Mouse (Mus musculus) effector memory CD4-positive, alpha-beta T cell, adult 5 months (primary cell): ENCODE data around the gene Slc25a24. TPM values are rescaled to one million over a fixed set of nuclear protein-coding genes. Genes with fewer than 3 reads are reported as not detected.

Source experiments
- polyA plus RNA-seq: library from polyadenylated mRNA; unstranded; fragments of 100-300 nt; shearing (Covaris generic); gene quantifications from one replicate; pipeline ENCODE4 v1.2.1, GENCODE M21; 2017

The Slc25a24 gene
- 21.2 TPM for polyA plus RNA-seq

GRCm38 (mm10) chr3:109122641-109123530, at the start of gene Slc25a24:
Gene Slc25a24, plus strand, starts transcription at chr3:109123149.

DNA sequence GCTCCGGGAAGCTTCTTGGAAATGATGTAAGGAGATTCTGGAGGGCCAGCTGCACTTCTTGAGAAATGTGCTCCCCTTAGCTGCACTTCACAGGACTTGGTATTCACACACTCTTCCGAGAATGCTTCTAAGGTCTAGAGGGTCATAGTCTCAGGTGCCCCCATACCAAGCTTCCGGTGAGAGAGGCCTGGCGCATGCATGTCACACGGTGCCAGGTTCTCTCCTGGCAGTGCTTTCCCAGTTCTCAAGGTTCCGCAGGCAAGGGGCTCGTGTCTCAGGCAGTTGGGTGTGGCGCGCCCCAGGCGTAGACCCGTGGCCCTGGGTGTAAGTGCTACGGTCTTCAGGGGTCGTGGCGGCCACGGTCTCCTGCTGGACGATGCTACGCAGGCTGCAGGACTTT, 42.8 kb upstream of the Slc25a24 start, which contains the start of gene Slc25a54:
Gene Slc25a54 (plus strand): TSS at position 301 of the 400 bp plus-strand sequence.

Other genes with a start within 250 kb of the Slc25a24 start
- gene Fndc7, start 233.1 kb upstream of the Slc25a24 start, polyA plus RNA-seq, result 0.84 TPM
- 180 TPM for gene Prpf38b, start 211.4 kb upstream of the Slc25a24 start, polyA plus RNA-seq
- 0.34 TPM for gene Henmt1, start 183.3 kb upstream of the Slc25a24 start, polyA plus RNA-seq
- gene Gm9857, start 182.7 kb upstream of the Slc25a24 start, polyA plus RNA-seq, result not detected
- 8.1 TPM for gene Fam102b, start 95.5 kb upstream of the Slc25a24 start, polyA plus RNA-seq
- gene Slc25a54, start 42.7 kb upstream of the Slc25a24 start, polyA plus RNA-seq, result not detected
- gene Vav3, start 217.5 kb downstream of the Slc25a24 start, polyA plus RNA-seq, result 27.4 TPM